Mouse (Mus musculus): ENCODE measurements around the gene Cyb5rl. TPM values are rescaled to one million over a fixed set of nuclear protein-coding genes. Genes with fewer than 3 reads are reported as not detected.

Gene Cyb5rl
- polyA plus RNA-seq, 1 experiment from 2014 or later, result 5.2 TPM

DNA sequence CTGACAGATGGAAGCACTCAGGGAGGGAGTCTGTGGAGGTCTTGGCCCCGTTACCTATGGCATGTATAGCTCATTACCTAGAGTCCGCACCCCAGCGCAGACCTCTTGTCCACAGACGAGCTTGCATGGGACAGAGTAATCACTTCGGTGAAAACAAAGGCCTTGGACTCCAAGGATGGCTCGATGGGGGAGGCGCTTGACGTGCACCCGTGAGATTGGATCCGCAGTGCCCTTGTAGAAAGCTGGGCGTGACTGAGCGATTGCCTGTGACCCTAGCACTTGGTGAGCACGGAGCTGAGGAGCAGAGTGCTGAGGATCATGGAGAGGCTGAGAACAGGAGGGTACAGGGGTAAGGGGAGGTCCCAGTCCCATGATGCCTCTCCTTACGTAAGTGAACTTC, 24.9 kb downstream of the Cyb5rl start:
- no peaks in the 10 kb centered on the region for H3K9me3 ChIP-seq (ENCODE audit: control insufficient read depth, low read length)
- no peaks in the 10 kb centered on the region for H3K36me3 ChIP-seq (ENCODE audit: control insufficient read depth, insufficient read depth, low read length)
- no peak overlapping the region for H3K9ac ChIP-seq (ENCODE audit: low read length)
- 82% methylated on average over 14 of the region's 14 CpGs for WGBS
- no peak overlapping the region for H3K4me2 ChIP-seq (ENCODE audit: low read depth, low read length, severe bottlenecking)
- H3K4me1 ChIP-seq (replicated peaks; ENCODE audit: control insufficient read depth, insufficient read depth, low read length), result no peaks in the 10 kb centered on the region
- no peak overlapping the region for H3K4me3 ChIP-seq (ENCODE audit: low read depth, low read length)
- no peak overlapping the region for H3K27ac ChIP-seq (ENCODE audit: low read depth, low read length)
- ATAC-seq (replicated peaks; ENCODE audit: low FRiP score) (no peak), DNase-seq (ENCODE audit: low spot score) (no peak)
- no peaks in the 10 kb centered on the region for H3K27me3 ChIP-seq (ENCODE audit: control insufficient read depth, insufficient read depth, low read length)

DNA sequence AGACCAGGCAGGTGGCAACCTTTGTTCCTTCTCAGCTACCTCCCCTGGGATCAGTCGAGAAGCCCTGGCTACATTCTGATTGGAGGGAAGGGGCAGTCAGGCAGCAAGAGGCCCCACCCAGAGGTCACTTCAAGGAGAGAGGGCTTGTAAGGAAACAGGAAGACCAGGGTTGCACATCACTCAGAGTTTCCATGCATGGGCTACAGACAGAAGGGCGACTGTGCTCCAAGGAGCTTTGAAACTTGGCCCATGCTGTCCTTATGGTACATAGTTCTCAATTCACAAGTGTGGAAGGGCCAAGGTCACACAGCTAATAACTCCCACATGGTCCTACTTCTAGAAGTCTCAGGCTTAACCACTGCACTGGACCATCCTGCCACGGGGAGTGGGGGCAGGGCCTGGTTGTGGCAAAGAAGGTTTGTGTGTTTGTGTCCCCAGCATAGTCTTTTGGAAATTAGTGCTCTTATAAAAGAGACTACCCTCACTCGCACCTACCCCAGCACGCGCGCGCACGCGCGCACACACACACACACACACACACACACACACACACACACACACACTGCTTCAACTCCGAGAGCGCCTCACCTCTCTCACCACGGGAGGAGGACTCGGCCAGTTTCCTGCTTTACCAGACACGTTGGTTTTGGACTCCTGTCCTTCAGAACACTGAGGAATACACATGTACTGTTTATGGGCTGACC, 27.8 kb downstream of the Cyb5rl start:
- Histone ChIP-seq H3K4me3 (ENCODE audit: low read depth, low read length) (no peak overlapping the region), H3K4me2 (ENCODE audit: low read depth, low read length, severe bottlenecking) (no peak overlapping the region), H3K4me1 (replicated peaks; ENCODE audit: control insufficient read depth, insufficient read depth, low read length) (0 out of 2 replicates have a peak, but pooled peaks cover 3% of the 10 kb centered on the region), H3K27me3 (ENCODE audit: control insufficient read depth, insufficient read depth, low read length) (no peaks in the 10 kb centered on the region), H3K36me3 (ENCODE audit: control insufficient read depth, insufficient read depth, low read length) (no peaks in the 10 kb centered on the region), H3K27ac (ENCODE audit: low read depth, low read length) (no peak overlapping the region), H3K9ac (ENCODE audit: low read length) (no peak overlapping the region), H3K9me3 (ENCODE audit: control insufficient read depth, low read length) (no peaks in the 10 kb centered on the region)
- ATAC-seq (replicated peaks; ENCODE audit: low FRiP score) (no peak), DNase-seq (ENCODE audit: low spot score) (no peak)
- 83% methylated on average over 16 of the region's 16 CpGs for WGBS

DNA sequence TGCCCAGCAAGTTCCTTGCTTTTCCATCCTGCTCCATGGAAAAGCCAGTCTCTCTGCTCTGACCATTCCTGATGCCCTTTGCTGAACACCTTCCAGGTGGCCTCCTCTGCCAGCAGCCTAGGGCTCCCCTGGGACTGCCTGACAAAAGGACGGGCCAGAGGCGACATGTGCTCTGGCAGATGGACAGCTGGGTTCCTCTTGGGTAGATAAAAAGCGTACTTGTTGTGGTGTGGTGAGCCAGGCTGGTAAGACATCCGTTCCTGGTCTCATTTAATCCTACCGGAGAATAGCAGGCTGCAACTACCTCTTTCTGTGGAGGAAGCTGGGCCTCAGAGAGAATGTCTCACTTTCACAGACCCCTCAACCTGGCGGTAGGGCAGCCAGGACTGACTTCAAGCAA, 29.3 kb downstream of the Cyb5rl start:
- Histone ChIP-seq H3K9ac (ENCODE audit: low read length) (no peak overlapping the region), H3K4me2 (ENCODE audit: low read depth, low read length, severe bottlenecking) (no peak overlapping the region), H3K27me3 (ENCODE audit: control insufficient read depth, insufficient read depth, low read length) (no peaks in the 10 kb centered on the region), H3K9me3 (ENCODE audit: control insufficient read depth, low read length) (no peaks in the 10 kb centered on the region), H3K36me3 (ENCODE audit: control insufficient read depth, insufficient read depth, low read length) (no peaks in the 10 kb centered on the region), H3K4me3 (ENCODE audit: low read depth, low read length) (no peak overlapping the region), H3K4me1 (replicated peaks; ENCODE audit: control insufficient read depth, insufficient read depth, low read length) (0 out of 2 replicates have a peak, but pooled peaks cover 3% of the 10 kb centered on the region), H3K27ac (ENCODE audit: low read depth, low read length) (no peak overlapping the region)
- DNase-seq (ENCODE audit: low spot score), result no peak
- ATAC-seq (replicated peaks; ENCODE audit: low FRiP score), result no peak
- 37% methylated on average over 6 of the region's 6 CpGs for WGBS

- ATAC-seq (replicated peaks; ENCODE audit: low FRiP score) (no peak), DNase-seq (ENCODE audit: low spot score) (no peak)
- no peaks in the 10 kb centered on the region for H3K36me3 ChIP-seq (ENCODE audit: control insufficient read depth, insufficient read depth, low read length)
- no peaks in the 10 kb centered on the region for H3K9me3 ChIP-seq (ENCODE audit: control insufficient read depth, low read length)
- H3K4me1 ChIP-seq (replicated peaks; ENCODE audit: control insufficient read depth, insufficient read depth, low read length), result 0 out of 2 replicates have a peak, but pooled peaks cover 3% of the 10 kb centered on the region
- 60% methylated on average over 16 of the region's 16 CpGs for WGBS
- H3K4me2 ChIP-seq (ENCODE audit: low read depth, low read length, severe bottlenecking), result no peak within 1 kb of the TSS
- no peak within 1 kb of the TSS for H3K4me3 ChIP-seq (ENCODE audit: low read depth, low read length)
- H3K9ac ChIP-seq (ENCODE audit: low read length), result no peak within 1 kb of the TSS
- H3K27ac ChIP-seq (ENCODE audit: low read depth, low read length), result no peak within 1 kb of the TSS
- no peaks in the 10 kb centered on the region for H3K27me3 ChIP-seq (ENCODE audit: control insufficient read depth, insufficient read depth, low read length)
Observed at GRCm38 (mm10) chr4:107096841-107097373, 30.1 kb downstream of the Cyb5rl start, which contains the start of gene Cdcp2. Gene Cdcp2, plus strand, starts transcription at chr4:107096891.

GRCm38 (mm10) chr4:107097871-107098270, 31.1 kb downstream of the Cyb5rl start:
- no peak overlapping the region for H3K4me3 ChIP-seq (ENCODE audit: low read depth, low read length)
- H3K27ac ChIP-seq (ENCODE audit: low read depth, low read length), result no peak overlapping the region
- H3K4me2 ChIP-seq (ENCODE audit: low read depth, low read length, severe bottlenecking), result no peak overlapping the region
- no peaks in the 10 kb centered on the region for H3K27me3 ChIP-seq (ENCODE audit: control insufficient read depth, insufficient read depth, low read length)
- no peak for ATAC-seq (replicated peaks; ENCODE audit: low FRiP score)
- no peak for DNase-seq (ENCODE audit: low spot score)
- WGBS, result 64% methylated on average over 15 of the region's 15 CpGs
- no peaks in the 10 kb centered on the region for H3K9me3 ChIP-seq (ENCODE audit: control insufficient read depth, low read length)
- no peaks in the 10 kb centered on the region for H3K36me3 ChIP-seq (ENCODE audit: control insufficient read depth, insufficient read depth, low read length)
- H3K9ac ChIP-seq (ENCODE audit: low read length), result no peak overlapping the region
- H3K4me1 ChIP-seq (replicated peaks; ENCODE audit: control insufficient read depth, insufficient read depth, low read length), result 0 out of 2 replicates have a peak, but pooled peaks cover 3% of the 10 kb centered on the region

DNA sequence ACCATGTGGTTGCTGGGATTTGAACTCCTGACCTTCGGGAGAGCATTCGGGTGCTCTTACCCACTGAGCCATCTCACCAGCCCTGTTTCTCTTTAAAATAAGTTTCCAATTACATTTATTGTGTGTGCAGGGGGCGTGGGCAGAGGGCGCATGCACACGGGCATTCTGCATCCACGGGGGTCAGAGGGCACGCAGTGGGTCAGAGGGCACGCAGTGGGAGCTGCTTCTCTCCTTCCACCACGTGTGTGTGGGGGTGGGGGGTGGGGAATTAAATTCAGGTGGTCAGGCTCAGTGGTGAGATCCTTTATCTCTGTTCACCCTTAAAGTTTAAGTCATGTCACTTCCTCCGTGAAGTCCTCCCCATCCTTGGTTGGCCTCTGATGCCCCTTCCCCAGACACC, 31.6 kb downstream of the Cyb5rl start:
- Histone ChIP-seq H3K27me3 (ENCODE audit: control insufficient read depth, insufficient read depth, low read length) (no peaks in the 10 kb centered on the region), H3K4me1 (replicated peaks; ENCODE audit: control insufficient read depth, insufficient read depth, low read length) (0 out of 2 replicates have a peak, but pooled peaks cover 3% of the 10 kb centered on the region), H3K9ac (ENCODE audit: low read length) (no peak overlapping the region), H3K27ac (ENCODE audit: low read depth, low read length) (no peak overlapping the region), H3K9me3 (ENCODE audit: control insufficient read depth, low read length) (no peaks in the 10 kb centered on the region), H3K4me3 (ENCODE audit: low read depth, low read length) (no peak overlapping the region), H3K36me3 (ENCODE audit: control insufficient read depth, insufficient read depth, low read length) (no peaks in the 10 kb centered on the region), H3K4me2 (ENCODE audit: low read depth, low read length, severe bottlenecking) (no peak overlapping the region)
- no peak for ATAC-seq (replicated peaks; ENCODE audit: low FRiP score)
- no peak for DNase-seq (ENCODE audit: low spot score)
- 71% methylated on average over 10 of the region's 10 CpGs for WGBS

DNA sequence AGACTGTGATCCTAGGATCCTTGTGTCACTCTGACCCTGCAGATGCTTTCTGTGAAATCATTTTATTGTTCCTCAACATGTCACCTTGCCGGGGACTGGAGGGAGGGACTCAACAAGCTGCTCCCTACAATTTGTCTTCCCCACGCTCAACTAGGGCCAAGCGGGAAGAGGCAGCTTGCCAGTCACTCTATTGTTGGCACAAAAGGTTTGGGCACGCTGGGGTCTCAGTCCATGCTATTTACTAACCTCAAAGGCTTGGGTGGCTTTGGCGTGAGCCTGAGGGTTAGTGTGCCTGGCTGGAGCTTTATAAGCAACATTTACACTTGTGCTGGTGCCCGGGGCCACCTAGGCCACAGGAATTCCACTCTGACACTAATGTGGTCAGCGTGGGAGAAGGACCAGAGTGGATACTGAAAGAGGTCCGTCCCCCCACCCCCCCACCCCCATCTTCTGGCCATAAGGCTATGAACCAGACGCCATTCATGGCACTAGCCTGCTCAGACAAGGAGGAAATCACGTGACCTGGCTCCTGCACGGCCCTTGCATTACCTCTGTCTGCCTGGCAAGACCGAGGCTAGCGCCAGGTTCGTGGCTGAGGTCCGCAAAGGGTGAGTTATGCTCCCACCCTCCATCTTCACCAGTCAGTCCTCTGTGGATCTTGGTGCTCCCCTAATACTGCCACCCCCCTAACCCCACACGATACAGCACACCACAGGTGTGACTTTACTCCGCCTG, 32.2 kb downstream of the Cyb5rl start:
- Histone ChIP-seq H3K9me3 (ENCODE audit: control insufficient read depth, low read length) (no peaks in the 10 kb centered on the region), H3K27me3 (ENCODE audit: control insufficient read depth, insufficient read depth, low read length) (no peaks in the 10 kb centered on the region), H3K36me3 (ENCODE audit: control insufficient read depth, insufficient read depth, low read length) (no peaks in the 10 kb centered on the region), H3K4me3 (ENCODE audit: low read depth, low read length) (no peak overlapping the region), H3K4me1 (replicated peaks; ENCODE audit: control insufficient read depth, insufficient read depth, low read length) (0 out of 2 replicates have a peak, but pooled peaks cover 3% of the 10 kb centered on the region), H3K27ac (ENCODE audit: low read depth, low read length) (no peak overlapping the region), H3K4me2 (ENCODE audit: low read depth, low read length, severe bottlenecking) (no peak overlapping the region), H3K9ac (ENCODE audit: low read length) (no peak overlapping the region)
- DNase-seq (ENCODE audit: low spot score), result no peak
- no peak for ATAC-seq (replicated peaks; ENCODE audit: low FRiP score)
- WGBS, result 86% methylated on average over 17 of the region's 17 CpGs

DNA sequence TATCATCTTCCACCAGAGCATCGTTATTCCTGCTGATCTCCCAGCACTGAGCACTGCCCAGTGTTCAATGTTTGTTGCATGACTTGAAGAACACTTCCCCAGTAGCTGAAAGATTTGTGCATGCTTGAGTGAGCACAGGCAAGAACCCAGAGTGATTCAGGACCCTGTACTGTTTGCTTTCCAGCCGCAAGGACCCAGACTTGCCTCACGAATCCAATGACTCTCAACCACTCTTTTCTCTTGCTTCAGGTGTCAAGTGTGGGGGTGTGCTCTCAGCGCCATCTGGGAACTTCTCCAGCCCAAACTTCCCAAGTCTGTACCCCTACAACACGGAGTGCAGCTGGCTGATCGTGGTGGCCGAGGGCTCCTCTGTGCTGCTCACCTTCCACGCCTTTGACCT, 35.4 kb downstream of the Cyb5rl start:
- Histone ChIP-seq H3K4me2 (ENCODE audit: low read depth, low read length, severe bottlenecking) (no peak overlapping the region), H3K27me3 (ENCODE audit: control insufficient read depth, insufficient read depth, low read length) (no peaks in the 10 kb centered on the region), H3K4me1 (replicated peaks; ENCODE audit: control insufficient read depth, insufficient read depth, low read length) (0 out of 2 replicates have a peak, but pooled peaks cover 3% of the 10 kb centered on the region), H3K27ac (ENCODE audit: low read depth, low read length) (no peak overlapping the region), H3K9me3 (ENCODE audit: control insufficient read depth, low read length) (no peaks in the 10 kb centered on the region), H3K36me3 (ENCODE audit: control insufficient read depth, insufficient read depth, low read length) (no peaks in the 10 kb centered on the region), H3K9ac (ENCODE audit: low read length) (no peak overlapping the region), H3K4me3 (ENCODE audit: low read depth, low read length) (no peak overlapping the region)
- ATAC-seq (replicated peaks; ENCODE audit: low FRiP score) (no peak), DNase-seq (ENCODE audit: low spot score) (no peak)
- 83% methylated on average over 8 of the region's 8 CpGs for WGBS

Data from forebrain, embryonic 11.5 days (tissue).